Mouse (Mus musculus) cerebellum, adult 2 months (tissue): ENCODE measurements around the gene C130050O18Rik. TPM values are rescaled to one million over a fixed set of nuclear protein-coding genes. Genes with fewer than 3 reads are reported as not detected.

Experiments
- DNase-seq, 2 experiments: peaks; one replicate each; pipeline ENCODE4 v3.0.0; 2021
- H3K27ac ChIP-seq: fragments of 200-500 bp; 2 replicates; pipeline ENCODE4 v1.5.1; 2012; ENCODE audit warnings: low read length, control low read depth, inconsistent platforms; ENCODE audit not compliant: insufficient read depth
- H3K27me3 ChIP-seq: fragments of 200-500 bp; 2 replicates; pipeline ENCODE4 v1.6.1; 2012; ENCODE audit warnings: inconsistent platforms, mild to moderate bottlenecking, low read length, moderate library complexity; ENCODE audit not compliant: control insufficient read depth, insufficient read depth
- H3K4me1 ChIP-seq: fragments of 200-500 bp; 2 replicates; pipeline ENCODE4 v1.6.1; 2011; ENCODE audit warnings: low read length; ENCODE audit not compliant: control insufficient read depth, insufficient read depth
- H3K4me3 ChIP-seq: fragments of 200-500 bp; replicated peaks from 2 replicates; pipeline ENCODE3; 2011; ENCODE audit warnings: mild to moderate bottlenecking, low read depth, low read length, control low read depth; ENCODE audit not compliant: insufficient read depth
- CTCF ChIP-seq: fragments of 200-500 bp; IDR thresholded peaks from 2 replicates; pipeline ENCODE4 v1.5.1; 2011; ENCODE audit warnings: low read depth, mild to moderate bottlenecking, control low read depth, low read length, moderate library complexity, borderline replicate concordance; ENCODE audit not compliant: insufficient read depth
- POLR2A ChIP-seq: fragments of 200-500 bp; IDR thresholded peaks from 2 replicates; pipeline ENCODE4 v1.6.1; 2011; ENCODE audit warnings: low read length, control low read depth, borderline replicate concordance; ENCODE audit not compliant: insufficient read depth
- WGBS: fragments of 180-500 bp; shearing (Covaris S2); methylation state at CpG from one replicate; pipeline ENCODE4 v1.1.7; 2018; 5-methylcytosine and 5-hydroxymethylcytosine counted together
- polyA plus RNA-seq: library from polyadenylated mRNA; depleted of rRNA; stranded (reverse); fragments of >200 nt; gene quantifications from 2 replicates; pipeline ENCODE4 v1.2.3, GENCODE M21; 2012; rRNA removed

Gene C130050O18Rik
- 0.21 and 0.25 TPM in 2 replicates for polyA plus RNA-seq

DNA sequence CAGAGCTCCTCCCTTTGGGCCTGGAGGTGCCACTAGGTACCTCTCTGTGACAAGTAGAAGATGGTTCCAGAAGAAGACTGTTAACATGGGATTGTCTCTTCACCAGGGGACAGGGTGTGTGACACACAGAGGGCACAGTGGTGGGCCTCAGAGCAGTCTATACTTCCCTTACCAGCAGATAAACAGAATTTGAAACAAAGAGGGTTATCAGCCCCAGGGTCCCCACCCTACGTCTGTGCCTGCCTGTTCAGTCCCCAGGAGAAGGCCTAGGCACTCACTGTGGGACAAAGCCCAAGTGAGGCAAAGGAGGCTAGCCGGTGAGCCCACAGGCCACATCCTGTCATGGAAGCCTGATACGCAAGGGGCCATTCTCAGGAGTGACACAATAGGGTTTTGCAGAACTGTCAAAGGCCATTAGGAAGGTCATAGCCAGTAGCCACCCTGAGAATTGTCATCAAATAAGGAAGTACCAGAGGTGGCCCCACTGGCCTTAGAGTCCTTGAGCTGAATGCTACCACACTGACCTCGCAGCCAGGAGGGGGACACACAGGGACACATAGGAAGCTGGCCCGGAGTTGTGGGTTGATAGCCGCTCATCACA, at the start of gene C130050O18Rik:
Gene C130050O18Rik (plus strand): TSS at position 480 of the 601 bp plus-strand sequence.
- TF ChIP-seq CTCF (no peak), POLR2A (no peak)
- 92% methylated on average over 6 of the region's 6 CpGs for WGBS
- no peak within 1 kb of the TSS for H3K27ac ChIP-seq
- H3K27me3 ChIP-seq: no peaks in the 10 kb centered on the region
- H3K4me3 ChIP-seq: no peak within 1 kb of the TSS
- DNase-seq: no peak
- H3K4me1 ChIP-seq: peaks cover 29% of the 10 kb centered on the region

DNA sequence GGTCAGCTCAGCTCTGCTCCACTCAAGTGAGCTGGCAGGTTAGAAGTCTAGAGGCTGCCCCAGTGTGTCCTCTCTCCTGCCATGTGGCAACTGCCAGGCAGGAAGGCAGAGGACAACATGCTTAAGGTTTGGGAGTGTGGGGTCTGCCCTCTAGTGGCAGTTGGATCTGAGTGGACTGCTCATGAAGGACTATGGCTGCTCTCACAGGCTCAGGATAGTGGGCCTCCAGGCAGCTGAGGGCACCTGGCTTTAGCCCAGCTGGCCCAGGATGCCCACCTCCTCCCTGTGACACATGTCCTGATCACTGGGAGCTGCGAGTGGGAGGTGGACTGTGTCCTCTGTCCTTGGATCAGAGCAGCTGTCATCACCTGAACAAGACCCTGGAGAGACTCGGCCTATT, 46.4 kb upstream of the C130050O18Rik start:
- WGBS: 24% methylated on average over 2 of the region's 2 CpGs
- no peak overlapping the region for H3K27ac ChIP-seq
- DNase-seq: peak; percentile 50 to 60
- no peak overlapping the region for H3K4me3 ChIP-seq
- H3K4me1 ChIP-seq: peaks cover 14% of the 10 kb centered on the region
- no peaks in the 10 kb centered on the region for H3K27me3 ChIP-seq
- TF ChIP-seq POLR2A (no peak), CTCF (peak; percentile 79; the same call in 1 of the 2 replicates)

DNA sequence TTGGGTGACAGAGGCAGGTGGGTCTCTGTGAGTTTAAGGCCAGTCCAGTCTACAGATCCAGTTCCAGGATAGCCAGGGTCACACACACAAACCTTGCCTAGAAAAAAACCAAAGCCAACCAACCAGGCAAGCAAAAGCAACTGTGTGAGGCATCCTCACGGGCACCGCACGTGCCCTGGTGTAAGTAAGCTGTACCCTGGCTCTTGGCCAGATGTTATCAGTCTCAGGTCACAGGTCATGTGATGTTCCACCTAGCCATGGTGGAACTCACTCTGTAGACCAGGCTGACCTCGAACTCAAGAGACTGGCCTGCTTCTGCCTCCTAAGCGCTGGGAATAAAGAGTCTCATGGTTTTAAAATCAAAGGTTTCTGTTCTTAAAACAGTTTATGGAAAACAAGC, 45.8 kb upstream of the C130050O18Rik start:
- 83% methylated on average over 5 of the region's 5 CpGs for WGBS
- Histone ChIP-seq H3K27ac (no peak overlapping the region), H3K27me3 (no peaks in the 10 kb centered on the region), H3K4me3 (no peak overlapping the region), H3K4me1 (peaks cover 17% of the 10 kb centered on the region)
- DNase-seq: no peak
- no peak for TF ChIP-seq POLR2A
- TF ChIP-seq CTCF: no peak

DNA sequence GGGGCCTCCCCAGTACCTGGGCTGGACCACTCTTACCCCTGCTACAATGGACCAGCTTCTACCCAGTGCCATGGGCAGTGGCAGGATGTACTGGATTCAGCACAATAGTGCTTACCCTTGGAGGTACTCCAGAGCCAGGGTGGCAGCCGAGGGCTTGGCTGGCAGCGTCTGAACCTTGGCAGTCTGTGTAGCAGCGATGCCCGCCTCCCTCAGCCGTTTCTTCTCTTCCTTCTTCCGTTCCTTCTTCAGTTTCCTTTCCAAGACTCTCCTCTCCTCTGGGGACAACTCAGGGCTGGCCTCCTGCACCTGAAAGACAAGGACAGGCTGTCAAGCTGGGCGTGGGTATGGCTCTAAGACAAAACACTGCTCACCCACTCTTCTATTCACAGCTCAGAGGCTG, 41.2 kb upstream of the C130050O18Rik start:
- no peak for TF ChIP-seq CTCF
- H3K4me1 ChIP-seq: peaks cover 19% of the 10 kb centered on the region
- no peaks in the 10 kb centered on the region for H3K27me3 ChIP-seq
- peak overlapping the region; percentile 31 for H3K4me3 ChIP-seq
- DNase-seq: peak in 1 of 2 experiments; percentile 49
- WGBS: 4% methylated on average over 7 of the region's 7 CpGs
- H3K27ac ChIP-seq: no peak overlapping the region

DNA sequence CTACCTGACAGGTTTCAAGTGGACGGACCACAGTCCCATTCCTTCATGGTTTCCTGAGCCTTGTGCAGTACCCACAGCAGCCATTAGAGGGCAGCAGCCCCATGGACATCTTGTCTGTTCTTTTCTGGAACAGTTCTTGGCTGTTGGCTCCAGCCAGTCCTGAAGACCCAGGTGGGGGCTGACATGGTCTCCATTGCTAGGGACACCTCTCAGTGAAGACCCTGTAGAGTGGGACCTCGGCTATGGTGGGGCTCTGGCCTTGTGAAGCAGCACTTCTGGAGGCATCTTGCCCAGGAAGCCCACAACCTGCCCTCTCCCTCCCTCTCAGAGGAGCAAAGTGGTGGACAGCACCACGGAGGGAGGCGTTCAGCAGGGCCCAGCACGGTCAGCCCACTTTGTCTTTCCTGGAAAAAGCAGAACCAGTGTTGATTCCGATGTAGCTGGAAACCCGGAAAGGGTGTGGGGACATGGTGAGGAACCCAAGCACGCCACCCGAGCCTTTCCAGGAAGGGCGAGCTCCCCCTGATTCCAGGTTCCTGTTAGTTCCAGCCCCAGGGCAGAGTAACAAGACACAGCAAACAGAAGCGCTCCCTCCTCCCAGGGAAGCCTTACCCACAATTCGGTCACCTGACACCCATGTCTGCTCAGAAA, 40.7 kb upstream of the C130050O18Rik start:
- DNase-seq: peak; percentile 82 to 93
- Histone ChIP-seq H3K4me3 (no peak overlapping the region), H3K27ac (peak overlapping the region; percentile 8; the same call in 1 of the 2 replicates), H3K27me3 (no peaks in the 10 kb centered on the region), H3K4me1 (peaks cover 20% of the 10 kb centered on the region)
- peak; percentile 99 for TF ChIP-seq CTCF
- no peak for TF ChIP-seq POLR2A
- 33% methylated on average over 12 of the region's 12 CpGs for WGBS

DNA sequence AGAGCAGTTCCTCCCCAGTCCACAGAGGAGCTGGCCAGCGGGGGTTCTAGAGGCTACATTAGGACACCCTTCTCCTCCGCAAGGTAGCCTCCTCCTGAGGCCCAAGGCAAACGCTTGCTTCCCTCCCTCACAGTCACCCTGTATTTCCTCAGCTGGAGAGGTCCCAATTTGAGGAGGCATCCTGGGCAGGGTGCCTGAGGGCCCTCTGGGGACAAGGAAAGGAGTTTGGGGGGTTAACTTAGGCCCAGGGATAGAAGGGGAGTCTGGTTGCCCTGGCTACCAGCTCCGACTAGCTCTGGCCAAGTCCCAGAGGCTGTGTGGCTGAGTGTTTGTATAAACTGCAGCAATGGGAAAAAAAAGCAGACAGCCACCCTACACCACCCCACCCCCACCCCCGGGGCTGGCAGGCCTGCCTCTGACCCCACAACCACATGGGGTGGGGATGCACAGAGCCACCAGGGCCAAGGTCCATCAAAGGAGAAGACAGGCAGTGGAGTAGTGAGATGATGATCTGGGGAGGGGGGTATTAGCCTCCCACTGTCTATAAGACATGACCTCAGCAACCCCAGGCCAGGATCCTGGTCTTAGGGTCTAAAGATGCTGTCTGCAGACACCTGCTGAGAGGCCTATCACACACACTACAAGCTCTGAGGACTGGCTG, 40.0 kb upstream of the C130050O18Rik start:
- Histone ChIP-seq H3K27me3 (no peaks in the 10 kb centered on the region), H3K4me1 (peaks cover 20% of the 10 kb centered on the region), H3K4me3 (no peak overlapping the region), H3K27ac (no peak overlapping the region)
- DNase-seq: peak in 1 of 2 experiments; percentile 31
- 43% methylated on average over 5 of the region's 5 CpGs for WGBS
- TF ChIP-seq POLR2A: no peak
- TF ChIP-seq CTCF: no peak

DNA sequence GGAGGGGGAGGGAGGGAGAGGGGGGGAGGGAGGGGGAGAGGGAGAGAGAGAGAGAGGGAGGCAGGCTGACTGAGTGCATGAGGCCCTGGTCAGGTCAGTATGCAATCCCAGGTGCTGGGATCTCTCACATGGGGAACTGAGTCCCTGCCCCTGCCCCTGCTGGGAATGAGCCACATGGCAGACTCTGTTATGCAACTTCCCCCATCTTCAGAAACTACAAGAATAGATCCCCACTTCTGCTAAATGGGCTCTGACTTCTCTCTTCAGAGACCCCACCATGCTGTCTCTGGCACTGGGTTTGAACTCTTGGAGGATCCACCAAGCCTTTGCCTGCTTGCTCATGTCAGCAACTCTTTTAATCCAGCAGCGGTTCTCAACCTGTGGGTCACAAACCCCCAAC, 39.3 kb upstream of the C130050O18Rik start:
- TF ChIP-seq CTCF: no peak
- TF ChIP-seq POLR2A: no peak
- Histone ChIP-seq H3K4me1 (peaks cover 20% of the 10 kb centered on the region), H3K27me3 (no peaks in the 10 kb centered on the region), H3K4me3 (no peak overlapping the region), H3K27ac (no peak overlapping the region)
- 88% methylated on average over 1 of the region's 1 CpGs for WGBS
- no peak for DNase-seq
